Mouse (Mus musculus) E14TG2a.4 (cell line): ENCODE measurements at regions not wholly inside any gene's neighbourhood (a gene's known extent, or its start where the extent isn't known, plus 50 kb on each side); places are given as distances from the start of the nearest gene placed in this dataset.

ENCODE experiments used
- H3K27me3 ChIP-seq: 2 replicates; pipeline ENCODE4 v1.6.1; 2014; ENCODE audit warnings: low read length, control low read depth; ENCODE audit not compliant: insufficient read depth
- H3K36me3 ChIP-seq: 2 replicates; pipeline ENCODE4 v1.6.1; 2014; ENCODE audit warnings: low read length, control low read depth; ENCODE audit not compliant: insufficient read depth
- H3K4me1 ChIP-seq: replicated peaks from 2 replicates; pipeline ENCODE4 v1.6.1; 2014; ENCODE audit warnings: low read depth, low read length, control low read depth
- H3K4me3 ChIP-seq: replicated peaks from 2 replicates; pipeline ENCODE4 v1.5.1; 2014; ENCODE audit warnings: mild to moderate bottlenecking, low read length
- H3K9me3 ChIP-seq: 2 replicates; pipeline ENCODE4 v1.6.1; 2014; ENCODE audit warnings: low read length, control low read depth
- CTCF ChIP-seq: conservative IDR thresholded peaks from 2 replicates; pipeline ENCODE4 v1.5.1; 2014; ENCODE audit warnings: low read length
- NANOG ChIP-seq: IDR thresholded peaks from 2 replicates; pipeline ENCODE4 v1.6.1; 2014; ENCODE audit warnings: borderline replicate concordance, low read length, mixed read lengths
- POU5F1 ChIP-seq: IDR thresholded peaks from 2 replicates; pipeline ENCODE4 v1.6.1; 2014; ENCODE audit warnings: low read length, borderline replicate concordance

DNA sequence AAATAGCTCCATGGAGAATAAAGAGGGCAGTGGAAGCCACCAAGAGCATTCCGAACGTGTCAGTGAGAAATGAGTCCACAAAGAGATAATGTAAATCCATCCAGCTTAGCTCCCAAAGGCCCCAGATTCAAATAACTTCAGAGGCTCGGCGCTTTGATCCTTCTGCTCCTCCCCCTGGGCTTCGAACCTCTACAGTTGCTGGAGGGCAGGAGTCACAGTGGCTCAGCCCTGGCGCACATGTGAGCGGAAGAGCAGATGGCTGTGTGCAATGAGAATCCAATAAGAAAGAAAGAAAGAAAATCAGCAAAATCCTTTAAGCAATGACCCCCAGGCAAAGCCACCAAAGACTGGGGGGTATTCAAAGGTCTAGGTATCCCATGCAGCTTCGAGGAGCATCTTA lies 109.6 kb downstream of the Dyrk2 start:
- Histone ChIP-seq H3K27me3 (peaks cover 3% of the 10 kb centered on the region; the same call in 1 of the 2 replicates), H3K4me1 (peaks cover 14% of the 10 kb centered on the region), H3K9me3 (no peaks in the 10 kb centered on the region), H3K4me3 (no peak overlapping the region), H3K36me3 (no peaks in the 10 kb centered on the region)
- TF ChIP-seq NANOG (no peak), POU5F1 (no peak), CTCF (no peak)

DNA sequence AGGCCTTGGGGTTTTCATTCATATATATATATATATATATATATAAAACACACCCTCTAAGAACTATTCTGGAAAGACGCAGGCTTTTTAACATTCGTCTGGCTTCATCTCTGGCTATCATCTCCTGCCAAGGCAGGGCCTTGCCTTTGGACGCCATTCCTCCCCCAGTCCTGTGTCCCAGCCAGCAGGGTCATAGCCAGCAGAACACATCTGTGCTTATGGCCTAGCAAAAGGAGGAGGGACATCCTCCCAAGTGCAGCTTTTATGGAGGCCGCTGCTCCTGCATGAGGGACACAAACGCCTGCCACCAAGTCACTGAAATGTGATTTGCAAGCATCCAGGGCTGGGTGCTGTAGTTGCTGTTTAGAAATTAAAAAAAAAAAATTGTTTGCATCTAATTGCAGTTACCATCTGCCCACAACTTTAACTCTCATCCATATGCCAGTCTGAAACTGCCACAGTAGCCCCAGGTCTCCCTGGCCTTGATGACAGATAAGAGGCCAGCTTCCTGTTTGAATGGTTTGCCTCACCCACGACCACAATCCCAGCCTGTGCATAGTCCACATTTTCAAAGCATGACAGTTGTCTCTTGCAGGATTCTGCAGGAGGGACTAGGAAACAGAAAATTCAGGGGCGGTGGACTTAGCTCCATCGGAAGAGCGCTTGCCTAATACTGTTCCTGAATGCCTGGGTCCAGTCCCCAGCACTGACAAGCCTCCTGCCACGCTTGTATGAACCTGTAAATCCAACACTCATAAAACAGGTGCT lies 108.7 kb downstream of the Dyrk2 start:
- no peaks in the 10 kb centered on the region for H3K9me3 ChIP-seq
- H3K27me3 ChIP-seq: peaks cover 3% of the 10 kb centered on the region; the same call in 1 of the 2 replicates
- H3K4me3 ChIP-seq: no peak overlapping the region
- peaks cover 14% of the 10 kb centered on the region for H3K4me1 ChIP-seq
- TF ChIP-seq NANOG (no peak), POU5F1 (no peak), CTCF (no peak)
- H3K36me3 ChIP-seq: no peaks in the 10 kb centered on the region

DNA sequence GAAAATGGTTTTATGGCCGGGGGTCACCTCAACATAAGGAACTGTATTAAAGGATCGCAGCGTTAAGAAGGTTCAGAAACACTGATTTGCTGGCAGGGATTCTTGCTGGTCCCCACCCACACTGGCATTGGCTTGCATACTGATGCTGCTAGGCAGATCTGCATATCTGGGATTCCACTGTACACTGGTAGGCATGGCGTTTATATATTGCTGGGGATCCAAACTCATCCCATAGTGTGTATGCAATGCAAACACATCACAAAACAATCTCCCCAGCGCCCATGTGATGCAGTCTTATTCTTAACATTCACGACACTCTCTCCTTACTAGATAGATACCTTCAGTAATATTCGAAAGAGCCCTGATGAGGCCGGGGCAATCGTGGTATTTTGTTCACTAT lies 105.0 kb downstream of the Dyrk2 start:
- TF ChIP-seq NANOG (no peak), POU5F1 (no peak), CTCF (no peak)
- Histone ChIP-seq H3K4me3 (no peak overlapping the region), H3K36me3 (no peaks in the 10 kb centered on the region), H3K9me3 (no peaks in the 10 kb centered on the region), H3K4me1 (peaks cover 14% of the 10 kb centered on the region), H3K27me3 (peaks cover 3% of the 10 kb centered on the region; the same call in 1 of the 2 replicates)

DNA sequence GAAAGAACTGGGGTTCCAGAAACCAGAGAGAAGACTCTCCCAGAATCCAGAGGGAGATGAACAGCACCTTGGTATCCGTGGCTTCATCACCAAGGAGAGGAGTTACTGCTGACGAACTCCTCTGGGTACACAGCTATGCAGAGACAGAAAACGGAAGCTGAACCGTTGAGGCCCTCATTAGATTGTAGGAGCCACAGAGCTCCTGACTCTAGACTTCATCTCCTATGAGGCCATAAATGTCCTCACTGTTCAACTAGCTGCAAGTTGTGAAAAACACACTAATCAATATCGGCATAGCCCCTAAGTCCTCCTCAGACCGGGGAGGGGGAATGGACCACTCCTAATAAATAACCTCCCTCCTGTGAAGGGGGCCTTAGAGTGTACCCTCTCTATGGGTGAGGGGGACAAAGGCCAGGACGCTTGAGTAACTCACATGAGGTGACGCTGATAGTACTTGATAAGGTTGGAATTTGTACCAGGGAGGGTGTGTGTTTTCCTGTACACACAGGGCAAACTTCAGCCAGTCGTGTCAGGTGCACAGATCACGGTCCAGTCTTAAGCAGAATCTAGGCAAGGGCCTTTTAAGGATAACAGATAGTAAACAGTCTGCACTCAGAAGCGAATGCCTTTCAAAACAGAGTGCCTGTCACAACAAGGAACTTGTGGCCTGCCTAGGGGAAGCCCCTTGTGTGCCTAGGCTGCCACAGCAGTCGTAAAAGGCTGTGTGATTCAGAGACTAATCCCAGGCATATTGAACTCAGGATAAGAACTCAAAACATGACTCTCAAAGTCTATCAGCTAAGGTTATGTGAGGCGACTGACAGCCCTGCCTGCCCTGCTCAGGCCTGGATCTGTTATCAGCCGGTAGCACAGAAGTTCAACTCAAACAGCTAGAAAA lies 104.2 kb downstream of the Dyrk2 start:
- Histone ChIP-seq H3K4me1 (peaks cover 14% of the 10 kb centered on the region), H3K9me3 (no peaks in the 10 kb centered on the region), H3K4me3 (no peak overlapping the region), H3K36me3 (no peaks in the 10 kb centered on the region), H3K27me3 (peaks cover 3% of the 10 kb centered on the region; the same call in 1 of the 2 replicates)
- TF ChIP-seq NANOG: no peak
- TF ChIP-seq POU5F1: no peak
- TF ChIP-seq CTCF: no peak

- TF ChIP-seq CTCF (no peak), POU5F1 (no peak), NANOG (no peak)
- H3K9me3 ChIP-seq: no peaks in the 10 kb centered on the region
- H3K4me1 ChIP-seq: peaks cover 14% of the 10 kb centered on the region
- H3K27me3 ChIP-seq: no peaks in the 10 kb centered on the region; the same call in 1 of the 2 replicates
- no peaks in the 10 kb centered on the region for H3K36me3 ChIP-seq
- no peak overlapping the region for H3K4me3 ChIP-seq
Measured at GRCm38 (mm10) chr10:118766826-118767225, 103.2 kb downstream of the Dyrk2 start.

GRCm38 (mm10) chr10:118769751-118770150 lies 100.3 kb downstream of the Dyrk2 start:
- Histone ChIP-seq H3K4me3 (no peak overlapping the region), H3K9me3 (no peaks in the 10 kb centered on the region), H3K4me1 (no peaks in the 10 kb centered on the region), H3K27me3 (no peaks in the 10 kb centered on the region; the same call in 1 of the 2 replicates), H3K36me3 (no peaks in the 10 kb centered on the region)
- TF ChIP-seq NANOG: no peak
- no peak for TF ChIP-seq CTCF
- TF ChIP-seq POU5F1: no peak

- Histone ChIP-seq H3K9me3 (peaks cover 12% of the 10 kb centered on the region), H3K4me3 (no peak overlapping the region), H3K4me1 (no peaks in the 10 kb centered on the region), H3K36me3 (no peaks in the 10 kb centered on the region), H3K27me3 (0 out of 2 replicates have a peak, but pooled peaks cover under 1% of the 10 kb centered on the region)
- TF ChIP-seq POU5F1: no peak
- no peak for TF ChIP-seq CTCF
- TF ChIP-seq NANOG: no peak
Measured at GRCm38 (mm10) chr10:118778656-118779055, 91.4 kb downstream of the Dyrk2 start.
